Comparison of ENCODE assay signal across 25 mouse cellular contexts in genomic region chr4:66157439-66158113, GRCm38 (mm10).
DNase-seq lines count a peak whose midpoint lies in the region; ATAC-seq and TF ChIP-seq lines count a peak whose summit lies in the region.
"Had no signal": no experiment of that assay in that cellular context is flagged by ENCODE, and none has a peak within 500 bp of the region (broad histone marks: within the 10 kb centered on the region; RNA-seq: fewer than 3 reads in every experiment).

No protein-coding gene starts in this region.

- ATAC-seq in forebrain, postnatal 0 days: no peak
- ATAC-seq: forebrain, embryonic 16.5 days; hindbrain, embryonic 16.5 days; intestine, embryonic 15.5 days; midbrain, embryonic 16.5 days had no signal

- TF ChIP-seq CTCF in forebrain, postnatal 0 days (IDR thresholded peaks at IDR 0.05; ENCODE audit: low read depth): no peak

- no peaks in the 10 kb centered on the region for H3K4me1 ChIP-seq in heart, embryonic 10.5 days
- no peaks in the 10 kb centered on the region for H3K4me1 ChIP-seq in forebrain, postnatal 0 days (ENCODE audit: insufficient read depth)
- H3K4me1 ChIP-seq: forebrain, embryonic 10.5 days; intestine, embryonic 15.5 days; limb, embryonic 15.5 days; liver, embryonic 15.5 days; neural tube, embryonic 13.5 days had no signal

- peak; percentile 45 for DNase-seq in cerebellum, adult 11-12 months
- no peak for DNase-seq in cerebellum, adult 11 months
- DNase-seq in heart, adult 8-10 months (ENCODE audit: low spot score): peak; percentile 15
- no peak for DNase-seq in heart, embryonic 10.5 days (ENCODE audit: low spot score)
- peak; percentile 15 for DNase-seq in retina, embryonic 14.5 days (ENCODE audit: low spot score)
- DNase-seq in retina, postnatal 1 day: no peak
- no peak for DNase-seq in forebrain, postnatal 0 days
- DNase-seq in adrenal gland, adult 18-20 months (ENCODE audit: low spot score in 2 of 2): no peak
- DNase-seq: adrenal gland, postnatal 25 days; kidney, adult 8-10 months; kidney, postnatal 10 days; lung, postnatal 4 days; right cerebral cortex, adult 18-20 months; right cerebral cortex, postnatal 4 days; thymus, adult 18-20 months had no signal

- no peak overlapping the region for H3K27ac ChIP-seq in heart, embryonic 10.5 days
- no peak overlapping the region for H3K27ac ChIP-seq in forebrain, postnatal 0 days (ENCODE audit: low read depth, low read length)
- H3K27ac ChIP-seq: forebrain, embryonic 10.5 days; intestine, embryonic 15.5 days; left cerebral cortex, adult 2 months; limb, embryonic 15.5 days; liver, embryonic 15.5 days; neural tube, embryonic 13.5 days had no signal

- H3K27me3 ChIP-seq in heart, embryonic 10.5 days (ENCODE audit: insufficient read depth, poor library complexity, severe bottlenecking): no peaks in the 10 kb centered on the region
- no peaks in the 10 kb centered on the region for H3K27me3 ChIP-seq in forebrain, postnatal 0 days (ENCODE audit: insufficient read depth, low read length)
- H3K27me3 ChIP-seq: intestine, embryonic 15.5 days; limb, embryonic 15.5 days; liver, embryonic 15.5 days; neural tube, embryonic 13.5 days had no signal

- no peaks in the 10 kb centered on the region for H3K9me3 ChIP-seq in heart, embryonic 10.5 days
- H3K9me3 ChIP-seq in forebrain, postnatal 0 days (ENCODE audit: low read length): no peaks in the 10 kb centered on the region
- H3K9me3 ChIP-seq: forebrain, embryonic 10.5 days; intestine, embryonic 15.5 days; limb, embryonic 15.5 days; liver, embryonic 15.5 days; neural tube, embryonic 13.5 days had no signal

- no peak overlapping the region for H3K4me3 ChIP-seq in heart, embryonic 10.5 days
- H3K4me3 ChIP-seq in forebrain, postnatal 0 days (ENCODE audit: low read depth, low read length): no peak overlapping the region
- H3K4me3 ChIP-seq: forebrain, embryonic 10.5 days; intestine, embryonic 15.5 days; left cerebral cortex, adult 2 months; limb, embryonic 15.5 days; liver, embryonic 15.5 days; myocyte; neural tube, embryonic 13.5 days had no signal

- H3K4me2 ChIP-seq in forebrain, postnatal 0 days (ENCODE audit: low read depth): no peak overlapping the region
- H3K4me2 ChIP-seq: intestine, embryonic 15.5 days; limb, embryonic 15.5 days; liver, embryonic 15.5 days; neural tube, embryonic 13.5 days had no signal

- H3K9ac ChIP-seq in forebrain, postnatal 0 days: no peak overlapping the region
- H3K9ac ChIP-seq: intestine, embryonic 15.5 days; limb, embryonic 15.5 days; liver, embryonic 15.5 days; neural tube, embryonic 13.5 days had no signal

- WGBS in heart, embryonic 10.5 days: 69% methylated on average over 3 of the region's 3 CpGs
- WGBS in forebrain, postnatal 0 days: 53% methylated on average over 3 of the region's 3 CpGs

- H3K36me3 ChIP-seq in heart, embryonic 10.5 days: no peaks in the 10 kb centered on the region
- H3K36me3 ChIP-seq in forebrain, postnatal 0 days (ENCODE audit: insufficient read depth): no peaks in the 10 kb centered on the region
- H3K36me3 ChIP-seq: forebrain, embryonic 10.5 days; intestine, embryonic 15.5 days; limb, embryonic 15.5 days; liver, embryonic 15.5 days; neural tube, embryonic 13.5 days had no signal

Comparison
In these comparisons a context has a peak if more than half of its experiments do, and no peak if none do; other contexts are left out.
1. DNase-seq: peak in cerebellum, adult 11-12 months (single experiment), heart, adult 8-10 months (single experiment) and retina, embryonic 14.5 days (single experiment); none in cerebellum, adult 11 months (single experiment), heart, embryonic 10.5 days (single experiment), retina, postnatal 1 day (single experiment), forebrain, postnatal 0 days (single experiment) and adrenal gland, adult 18-20 months (0 of 2).